Mouse (Mus musculus) hindbrain, embryonic 12.5 days (tissue): ENCODE results near the gene Ampd2. TPM values are rescaled to one million over a fixed set of nuclear protein-coding genes. Genes with fewer than 3 reads are reported as not detected.

Experiments
- ATAC-seq: fragments of 200-750 bp; cut with Nextera tagmentation; 2 replicates; pipeline ENCODE4 v1.8.0; 2017; ENCODE audit warnings: moderate TSS enrichment; ENCODE audit not compliant: low FRiP score
- H3K27ac ChIP-seq: fragments of 300-500 bp; sonication (generic); 2 replicates; pipeline ENCODE4 v1.5.1; 2016; ENCODE audit warnings: mild to moderate bottlenecking
- H3K27me3 ChIP-seq: fragments of 300-500 bp; sonication (generic); 2 replicates; pipeline ENCODE4 v1.6.1; 2016; ENCODE audit warnings: mild to moderate bottlenecking
- H3K36me3 ChIP-seq: fragments of 300-500 bp; sonication (generic); 2 replicates; pipeline ENCODE4 v1.6.1; 2016; ENCODE audit warnings: mild to moderate bottlenecking
- H3K4me1 ChIP-seq: fragments of 300-500 bp; sonication (generic); 2 replicates; pipeline ENCODE4 v1.6.1; 2016
- H3K4me2 ChIP-seq: fragments of 300-500 bp; sonication (generic); replicated peaks from 2 replicates; pipeline ENCODE4 v1.6.1; 2016; ENCODE audit warnings: mild to moderate bottlenecking
- H3K4me3 ChIP-seq: fragments of 300-500 bp; sonication (generic); 2 replicates; pipeline ENCODE4 v1.5.1; 2016; ENCODE audit warnings: mild to moderate bottlenecking
- H3K9ac ChIP-seq: fragments of 300-500 bp; sonication (generic); 2 replicates; pipeline ENCODE4 v1.6.1; 2016; ENCODE audit warnings: mild to moderate bottlenecking, moderate library complexity
- H3K9me3 ChIP-seq: fragments of 300-500 bp; sonication (generic); replicated peaks from 2 replicates; pipeline ENCODE4 v1.6.1; 2016; ENCODE audit warnings: mild to moderate bottlenecking
- WGBS: fragments of 180-500 bp; shearing (Covaris S2); methylation state at CpG from one replicate; pipeline ENCODE4 v1.1.7; 2016; 5-methylcytosine and 5-hydroxymethylcytosine counted together
- polyA plus RNA-seq: library from polyadenylated mRNA; unstranded; fragments of >200 nt; fragmentation: Nextera tagmentation; extraction: Ambion mirVana; gene quantifications from 2 replicates; pipeline ENCODE4 v1.2.1, GENCODE M21; 2016

The Ampd2 gene
- polyA plus RNA-seq, 1 experiment from 2014 or later = 46.5 TPM

DNA sequence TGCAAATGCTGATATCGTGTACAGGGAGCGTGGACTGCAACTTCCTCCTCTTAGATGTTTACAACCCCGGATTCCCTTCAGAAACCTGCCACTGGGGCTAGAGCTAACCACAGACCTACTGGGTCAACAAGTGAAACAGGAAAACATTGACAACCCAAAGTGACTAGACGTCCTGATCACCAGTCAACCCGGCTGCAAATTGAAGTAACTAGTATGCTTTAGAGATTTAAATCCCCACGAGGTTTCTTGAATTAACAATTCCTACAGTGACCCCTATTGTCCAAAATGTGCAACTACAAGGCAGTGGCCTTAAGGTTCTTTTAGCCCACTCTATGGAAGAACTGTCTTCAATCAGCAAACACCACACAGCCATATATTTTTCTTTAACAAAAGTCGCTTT lies 25.0 kb downstream of the Ampd2 start:
- no peak overlapping the region for H3K4me2 ChIP-seq

GRCm38 (mm10) chr3:108050493-108050892 lies 36.0 kb downstream of the Ampd2 start:
- Histone ChIP-seq H3K36me3 (no peaks in the 10 kb centered on the region), H3K4me2 (no peak overlapping the region), H3K27ac (no peak overlapping the region), H3K4me1 (no peaks in the 10 kb centered on the region), H3K4me3 (no peak overlapping the region), H3K9me3 (no peaks in the 10 kb centered on the region), H3K27me3 (no peaks in the 10 kb centered on the region), H3K9ac (no peak overlapping the region)
- ATAC-seq = no peak
- WGBS = 93% methylated on average over 5 of the region's 5 CpGs

More for the DNA sequence above, 25.0 kb downstream of the Ampd2 start:
- no peaks in the 10 kb centered on the region for H3K27me3 ChIP-seq
- H3K9ac ChIP-seq = no peak overlapping the region
- H3K4me1 ChIP-seq = no peaks in the 10 kb centered on the region
- ATAC-seq = no peak
- H3K27ac ChIP-seq = no peak overlapping the region
- H3K36me3 ChIP-seq = no peaks in the 10 kb centered on the region
- no peak overlapping the region for H3K4me3 ChIP-seq
- H3K9me3 ChIP-seq = no peaks in the 10 kb centered on the region
- 26% methylated on average over 7 of the region's 7 CpGs for WGBS

GRCm38 (mm10) chr3:108048306-108048705 lies 38.1 kb downstream of the Ampd2 start:
- H3K27me3 ChIP-seq = no peaks in the 10 kb centered on the region
- 87% methylated on average over 3 of the region's 3 CpGs for WGBS

GRCm38 (mm10) chr3:108046944-108047655 lies 39.4 kb downstream of the Ampd2 start:
- Histone ChIP-seq H3K4me1 (peaks cover 6% of the 10 kb centered on the region), H3K9me3 (no peaks in the 10 kb centered on the region), H3K4me2 (no peak overlapping the region), H3K27ac (no peak overlapping the region), H3K4me3 (no peak overlapping the region), H3K36me3 (no peaks in the 10 kb centered on the region), H3K27me3 (no peaks in the 10 kb centered on the region), H3K9ac (no peak overlapping the region)
- WGBS = 91% methylated on average over 2 of the region's 2 CpGs
- no peak for ATAC-seq

More at GRCm38 (mm10) chr3:108048306-108048705, 38.1 kb downstream of the Ampd2 start:
- Histone ChIP-seq H3K4me1 (peaks cover 6% of the 10 kb centered on the region), H3K9me3 (no peaks in the 10 kb centered on the region), H3K27ac (no peak overlapping the region), H3K9ac (no peak overlapping the region), H3K4me3 (no peak overlapping the region), H3K4me2 (no peak overlapping the region), H3K36me3 (no peaks in the 10 kb centered on the region)
- no peak for ATAC-seq

- peak; percentile 93 for ATAC-seq
- Histone ChIP-seq H3K4me2 (peak within 1 kb of the TSS; percentile 81), H3K9ac (peak within 1 kb of the TSS; percentile 65), H3K27me3 (no peaks in the 10 kb centered on the region), H3K9me3 (no peaks in the 10 kb centered on the region), H3K4me1 (peaks cover 6% of the 10 kb centered on the region), H3K27ac (peak within 1 kb of the TSS; percentile 44; the same call in 1 of the 2 replicates), H3K4me3 (peak within 1 kb of the TSS; percentile 54), H3K36me3 (no peaks in the 10 kb centered on the region)
- 4% methylated on average over 29 of the region's 29 CpGs for whole genome bisulfite sequencing
Observed at GRCm38 (mm10) chr3:108044394-108045140, 41.9 kb downstream of the Ampd2 start, which contains the start of gene Gstm4. Gene Gstm4 (minus strand): TSS chr3:108044894.

GRCm38 (mm10) chr3:108033156-108033555 lies 53.3 kb downstream of the Ampd2 start:
- H3K36me3 ChIP-seq = no peaks in the 10 kb centered on the region
- H3K27ac ChIP-seq = no peak overlapping the region
- no peaks in the 10 kb centered on the region for H3K9me3 ChIP-seq
- H3K4me3 ChIP-seq = no peak overlapping the region
- H3K27me3 ChIP-seq = no peaks in the 10 kb centered on the region
- 68% methylated on average over 5 of the region's 5 CpGs for WGBS
- ATAC-seq = no peak
- no peak overlapping the region for H3K4me2 ChIP-seq
- no peak overlapping the region for H3K9ac ChIP-seq
- H3K4me1 ChIP-seq = no peaks in the 10 kb centered on the region

DNA sequence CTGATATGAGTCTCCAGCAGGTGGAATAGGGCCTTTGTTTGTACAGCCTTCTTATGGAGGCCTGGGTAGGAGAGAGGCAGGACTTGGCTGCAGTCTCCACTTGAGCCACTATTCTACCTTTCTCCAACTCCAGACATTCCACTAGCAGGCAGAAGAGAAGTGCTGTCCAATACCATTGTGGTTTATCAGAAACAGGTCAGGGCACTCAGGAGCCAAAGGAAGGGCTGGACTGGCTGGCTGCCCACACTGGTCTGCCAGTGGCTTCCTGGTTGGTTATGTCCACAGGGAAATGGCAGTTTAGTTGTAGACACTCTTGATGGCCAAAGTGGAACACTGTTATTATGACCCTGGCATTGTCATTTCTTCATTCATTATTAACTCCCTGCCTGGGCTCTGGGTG lies 54.3 kb downstream of the Ampd2 start:
- Histone ChIP-seq H3K9me3 (no peaks in the 10 kb centered on the region), H3K27me3 (no peaks in the 10 kb centered on the region), H3K9ac (no peak overlapping the region), H3K4me1 (no peaks in the 10 kb centered on the region), H3K4me2 (no peak overlapping the region), H3K27ac (no peak overlapping the region), H3K36me3 (no peaks in the 10 kb centered on the region), H3K4me3 (no peak overlapping the region)
- no peak for ATAC-seq

- no peaks in the 10 kb centered on the region for H3K4me1 ChIP-seq
- H3K27ac ChIP-seq = no peak overlapping the region
- no peak overlapping the region for H3K9ac ChIP-seq
- 58% methylated on average over 4 of the region's 4 CpGs for WGBS
- ATAC-seq = no peak
- H3K27me3 ChIP-seq = no peaks in the 10 kb centered on the region
- no peaks in the 10 kb centered on the region for H3K36me3 ChIP-seq
- H3K4me2 ChIP-seq = no peak overlapping the region
- no peak overlapping the region for H3K4me3 ChIP-seq
- H3K9me3 ChIP-seq = no peaks in the 10 kb centered on the region
Observed at GRCm38 (mm10) chr3:108028641-108029365, 57.6 kb downstream of the Ampd2 start.

DNA sequence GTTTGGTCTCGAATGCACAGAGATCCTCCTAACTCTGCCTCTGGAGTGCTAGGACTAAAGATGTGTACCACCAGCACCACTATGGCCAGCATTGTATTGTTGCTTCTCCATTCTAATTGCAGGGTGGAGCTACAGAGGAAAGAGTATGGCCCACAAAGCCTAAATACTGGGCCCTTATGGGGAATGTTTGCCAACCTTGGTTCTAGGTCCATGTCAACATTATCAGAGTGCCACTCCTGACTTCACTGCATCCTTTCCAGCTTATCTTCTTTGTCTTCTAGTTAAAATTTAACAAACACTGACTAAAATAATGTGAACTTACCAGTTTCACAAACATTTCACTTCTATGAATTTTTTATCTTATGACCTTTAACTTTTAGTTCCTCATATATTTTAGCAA lies 59.9 kb downstream of the Ampd2 start:
- no peak overlapping the region for H3K4me2 ChIP-seq
- H3K4me1 ChIP-seq = no peaks in the 10 kb centered on the region
- 93% methylated on average over 1 of the region's 1 CpGs for WGBS
- ATAC-seq = no peak
- no peak overlapping the region for H3K9ac ChIP-seq
- no peaks in the 10 kb centered on the region for H3K27me3 ChIP-seq
- H3K4me3 ChIP-seq = no peak overlapping the region
- H3K9me3 ChIP-seq = no peaks in the 10 kb centered on the region
- no peak overlapping the region for H3K27ac ChIP-seq
- no peaks in the 10 kb centered on the region for H3K36me3 ChIP-seq

DNA sequence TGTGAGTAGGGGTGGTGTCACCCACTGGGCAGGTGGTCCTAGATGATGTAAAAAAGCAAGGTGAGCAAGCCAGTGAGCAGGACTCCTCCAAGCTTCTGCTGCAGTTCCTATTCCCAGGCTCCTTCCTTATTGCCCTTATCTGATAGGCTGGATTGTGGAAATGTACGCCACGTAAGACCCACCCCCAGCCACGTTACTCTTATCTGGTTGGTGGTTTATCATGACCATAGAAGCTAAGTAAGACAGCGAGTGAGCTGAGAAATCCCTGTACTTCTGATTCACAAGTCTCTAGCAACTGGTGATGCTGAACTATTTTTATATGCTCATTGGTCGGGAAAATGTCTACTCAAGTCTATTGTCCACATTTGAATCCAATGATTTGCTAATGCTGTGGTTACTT lies 60.4 kb downstream of the Ampd2 start:
- no peak overlapping the region for H3K4me3 ChIP-seq
- no peaks in the 10 kb centered on the region for H3K9me3 ChIP-seq
- no peaks in the 10 kb centered on the region for H3K27me3 ChIP-seq
- no peak overlapping the region for H3K4me2 ChIP-seq
- ATAC-seq = no peak
- no peak overlapping the region for H3K27ac ChIP-seq
- no peak overlapping the region for H3K9ac ChIP-seq
- H3K36me3 ChIP-seq = no peaks in the 10 kb centered on the region
- 79% methylated on average over 5 of the region's 5 CpGs for WGBS
- H3K4me1 ChIP-seq = no peaks in the 10 kb centered on the region

GRCm38 (mm10) chr3:108025318-108025717 lies 61.1 kb downstream of the Ampd2 start:
- ATAC-seq = no peak
- H3K27me3 ChIP-seq = no peaks in the 10 kb centered on the region
- H3K9me3 ChIP-seq = no peaks in the 10 kb centered on the region
- H3K27ac ChIP-seq = no peak overlapping the region
- 83% methylated on average over 4 of the region's 4 CpGs for WGBS
- H3K4me1 ChIP-seq = no peaks in the 10 kb centered on the region
- no peak overlapping the region for H3K9ac ChIP-seq
- no peak overlapping the region for H3K4me3 ChIP-seq
- no peak overlapping the region for H3K4me2 ChIP-seq
- no peaks in the 10 kb centered on the region for H3K36me3 ChIP-seq
